Comparison of ENCODE assay signal across 9 mouse cellular contexts in the genomic region with DNA sequence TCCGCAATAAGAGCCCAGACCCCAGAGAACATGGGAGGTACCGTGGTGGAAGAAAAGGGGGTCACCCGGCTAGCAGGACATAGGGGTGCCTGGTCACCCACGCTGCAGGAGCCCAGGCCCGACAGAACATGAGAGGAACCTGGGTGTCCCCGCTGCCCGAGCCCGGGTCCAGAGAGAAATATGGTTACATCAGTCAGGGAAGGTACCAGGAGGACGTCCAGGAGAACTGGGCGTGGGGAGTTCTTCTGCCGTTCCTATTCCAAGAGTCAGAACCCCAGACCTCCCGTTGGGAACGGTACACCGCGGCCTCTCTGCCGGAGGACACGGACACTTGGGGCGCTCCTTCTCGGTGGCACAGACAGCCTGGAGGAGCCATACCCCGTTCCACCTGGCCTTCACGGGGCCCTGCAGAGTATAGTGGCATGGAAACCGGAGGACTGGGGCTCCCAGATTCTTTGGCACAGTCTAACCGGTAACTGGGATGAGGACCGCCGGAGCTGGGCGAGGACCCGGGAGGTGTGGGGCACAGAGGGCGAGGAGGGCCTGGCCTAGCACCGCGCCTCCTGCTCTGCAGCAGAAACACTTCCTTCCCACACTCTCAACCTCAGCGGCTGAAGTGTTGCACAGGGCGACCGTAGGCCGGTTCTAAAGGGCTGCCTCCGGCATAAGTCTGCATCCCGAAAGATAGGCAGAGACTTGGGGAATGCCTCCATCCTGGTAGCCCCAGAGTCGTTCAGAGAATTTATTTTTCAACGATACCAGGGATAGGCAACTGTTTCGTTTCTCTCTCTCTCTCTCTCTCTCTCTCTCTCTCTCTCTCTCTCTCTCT. TPM values are rescaled to one million over a fixed set of nuclear protein-coding genes. Genes with fewer than 3 reads are reported as not detected.
DNase-seq lines count a peak whose midpoint lies in the region; ATAC-seq and TF ChIP-seq lines count a peak whose summit lies in the region.
"Had no signal": no experiment of that assay in that cellular context is flagged by ENCODE, and none has a peak within 500 bp of the region (broad histone marks: within the 10 kb centered on the region; RNA-seq: fewer than 3 reads in every experiment).

No protein-coding gene starts in this region.

- H3K4me1 ChIP-seq in forebrain, embryonic 10.5 days: peaks cover 48% of the 10 kb centered on the region
- peaks cover 19% of the 10 kb centered on the region for H3K4me1 ChIP-seq in forebrain, embryonic 15.5 days
- H3K4me1 ChIP-seq in limb, embryonic 11.5 days (ENCODE audit: control insufficient read depth, insufficient read depth, low read length): peaks cover 42% of the 10 kb centered on the region
- H3K4me1 ChIP-seq in neural tube, embryonic 15.5 days: peaks cover 22% of the 10 kb centered on the region

- peak overlapping the region; percentile 85 for H3ac ChIP-seq in C2C12 (ENCODE audit: control insufficient read depth, insufficient read length, low read depth)

- WGBS in forebrain, embryonic 10.5 days: 1% methylated on average over 39 of the region's 39 CpGs
- under 1% methylated on average over 39 of the region's 39 CpGs for WGBS in forebrain, embryonic 15.5 days
- WGBS in limb, embryonic 11.5 days: 1% methylated on average over 39 of the region's 39 CpGs
- WGBS in neural tube, embryonic 15.5 days: under 1% methylated on average over 39 of the region's 39 CpGs

- H3K9me3 ChIP-seq in forebrain, embryonic 10.5 days: no peaks in the 10 kb centered on the region
- H3K9me3 ChIP-seq in forebrain, embryonic 15.5 days: no peaks in the 10 kb centered on the region
- no peaks in the 10 kb centered on the region for H3K9me3 ChIP-seq in limb, embryonic 11.5 days (ENCODE audit: control insufficient read depth, low read length)
- no peaks in the 10 kb centered on the region for H3K9me3 ChIP-seq in neural tube, embryonic 15.5 days (replicated peaks)

- no peaks in the 10 kb centered on the region for H3K36me3 ChIP-seq in forebrain, embryonic 10.5 days (replicated peaks)
- H3K36me3 ChIP-seq in forebrain, embryonic 15.5 days: no peaks in the 10 kb centered on the region
- peaks cover 26% of the 10 kb centered on the region for H3K36me3 ChIP-seq in C2C12 (ENCODE audit: control insufficient read depth, insufficient read depth)
- H3K36me3 ChIP-seq in limb, embryonic 11.5 days (ENCODE audit: control insufficient read depth, insufficient read depth, low read length): no peaks in the 10 kb centered on the region
- no peaks in the 10 kb centered on the region for H3K36me3 ChIP-seq in neural tube, embryonic 15.5 days

- H3K9ac ChIP-seq in forebrain, embryonic 15.5 days (replicated peaks): no peak overlapping the region
- no peak overlapping the region; the same call in 1 of the 2 replicates for H3K9ac ChIP-seq in limb, embryonic 11.5 days (ENCODE audit: low read length)
- no peak overlapping the region for H3K9ac ChIP-seq in neural tube, embryonic 15.5 days (replicated peaks)

- ATAC-seq in forebrain, embryonic 15.5 days (replicated peaks): no peak
- ATAC-seq in erythroblast, adult 5-6 weeks (replicated peaks; ENCODE audit: low FRiP score, poor library complexity, severe bottlenecking): 0 out of 2 replicates have a peak, but pooled peaks have one; percentile 8
- no peak for ATAC-seq in limb, embryonic 11.5 days (ENCODE audit: insufficient number of reproducible peaks, low FRiP score, low TSS enrichment, low read depth)
- no peak for ATAC-seq in neural tube, embryonic 15.5 days (ENCODE audit: low FRiP score)

- peaks cover 53% of the 10 kb centered on the region for H3K79me2 ChIP-seq in C2C12 (ENCODE audit: control insufficient read depth, insufficient read depth)

- no peak overlapping the region for H3K27ac ChIP-seq in forebrain, embryonic 10.5 days
- H3K27ac ChIP-seq in forebrain, embryonic 15.5 days (replicated peaks): no peak overlapping the region
- H3K27ac ChIP-seq in limb, embryonic 11.5 days (replicated peaks; ENCODE audit: low read depth, low read length): no peak overlapping the region
- no peak overlapping the region for H3K27ac ChIP-seq in neural tube, embryonic 15.5 days (replicated peaks)

- TF ChIP-seq CTCF in C2C12 (IDR thresholded peaks at IDR 0.05; ENCODE audit: control insufficient read depth, insufficient read depth, insufficient read length): no peak

- H3K27me3 ChIP-seq in forebrain, embryonic 10.5 days (ENCODE audit: poor library complexity, severe bottlenecking): peaks cover 100% of the 10 kb centered on the region
- H3K27me3 ChIP-seq in forebrain, embryonic 15.5 days: peaks cover 94% of the 10 kb centered on the region
- no peaks in the 10 kb centered on the region for H3K27me3 ChIP-seq in C2C12 (ENCODE audit: control insufficient read depth, insufficient read depth, insufficient read length)
- peaks cover 97% of the 10 kb centered on the region for H3K27me3 ChIP-seq in limb, embryonic 11.5 days (ENCODE audit: control insufficient read depth, insufficient read depth, low read length)
- H3K27me3 ChIP-seq in neural tube, embryonic 15.5 days (replicated peaks): peaks cover 90% of the 10 kb centered on the region

- H3K4me3 ChIP-seq in forebrain, embryonic 10.5 days: peak overlapping the region; percentile 47
- no peak overlapping the region for H3K4me3 ChIP-seq in forebrain, embryonic 15.5 days
- peak overlapping the region; percentile 80 for H3K4me3 ChIP-seq in C2C12 (ENCODE audit: insufficient read depth, poor library complexity, severe bottlenecking)
- H3K4me3 ChIP-seq in limb, embryonic 11.5 days (ENCODE audit: low read depth, low read length): peak overlapping the region; percentile 29
- H3K4me3 ChIP-seq in neural tube, embryonic 15.5 days (replicated peaks): peak overlapping the region; percentile 0; the same call in 1 of the 2 replicates

- DNase-seq in forebrain, embryonic 10.5 days (ENCODE audit: extremely low spot score, low spot score): no peak
- DNase-seq in limb, embryonic 11.5 days (ENCODE audit: low spot score): peak; percentile 72
- no peak for DNase-seq in adrenal gland, postnatal 14 days
- DNase-seq in layer of hippocampus, adult 9-11 months: no peak

- no peak overlapping the region for H3K4me2 ChIP-seq in forebrain, embryonic 15.5 days (replicated peaks)
- H3K4me2 ChIP-seq in limb, embryonic 11.5 days (ENCODE audit: low read depth, severe bottlenecking): peak overlapping the region; percentile 55
- peak overlapping the region; percentile 45; the same call in 1 of the 2 replicates for H3K4me2 ChIP-seq in neural tube, embryonic 15.5 days

- H3K79me3 ChIP-seq in C2C12 (ENCODE audit: low read depth): peaks cover 36% of the 10 kb centered on the region

TF ChIP-seq in C2C12, 6 proteins besides CTCF, POLR2A, EP300 and RAD21:
- no peak for TF ChIP-seq USF1 (IDR thresholded peaks at IDR 0.05; ENCODE audit: low read depth)
- TF ChIP-seq CEBPB (IDR thresholded peaks at IDR 0.05; ENCODE audit: low read depth): no peak
- no peak for TF ChIP-seq FOSL1 (IDR thresholded peaks at IDR 0.05; ENCODE audit: insufficient read depth, low read length, poor library complexity, severe bottlenecking)
- TF ChIP-seq MYOD1 (IDR thresholded peaks at IDR 0.05; ENCODE audit: control insufficient read depth, insufficient read length, low read depth): no peak
- TF ChIP-seq MYOG (IDR thresholded peaks at IDR 0.05; ENCODE audit: control insufficient read depth, extremely low read depth, insufficient read length): no peak
- no peak for TF ChIP-seq MAX (IDR thresholded peaks at IDR 0.05)

RNA-seq across cellular contexts. Expression of a gene that starts 33.0 kb away (rescaled TPM):
- 0.04 TPM in 1 of 2 replicates, not detected in the other for polyA plus RNA-seq in forebrain, embryonic 10.5 days (2016; fragmentation: Nextera tagmentation; extraction: Ambion mirVana)
- polyA plus RNA-seq in forebrain, embryonic 15.5 days (2015; fragmentation: Nextera tagmentation; extraction: Ambion mirVana): not detected in 2 replicates
- polyA plus RNA-seq in C2C12 (2012; fragmentation: generic; extraction: Trizol): 19.5 TPM
- total RNA-seq in erythroblast, adult 5-6 weeks (2015; ENCODE audit: low replicate concordance): 7.3 and 9.8 TPM in 2 replicates
- total RNA-seq in erythroblast, adult 5-6 weeks (2017; ENCODE audit: low replicate concordance): 0.51 and 0.84 TPM in 2 replicates
- 0.57 and 0.61 TPM in 2 replicates for polyA plus RNA-seq in limb, embryonic 11.5 days (2014; fragmentation: Nextera tagmentation; extraction: Ambion mirVana)
- 0.19 and 1.1 TPM in 2 replicates for polyA plus RNA-seq in neural tube, embryonic 15.5 days (2015; fragmentation: Nextera tagmentation; extraction: Ambion mirVana)
- total RNA-seq in adrenal gland, postnatal 14 days (2021): 1.7 and 7.3 TPM in 2 replicates
- total RNA-seq: layer of hippocampus, postnatal 10 days had no signal
